Mouse (Mus musculus): ENCODE results near the gene Ccdc181.

DNA sequence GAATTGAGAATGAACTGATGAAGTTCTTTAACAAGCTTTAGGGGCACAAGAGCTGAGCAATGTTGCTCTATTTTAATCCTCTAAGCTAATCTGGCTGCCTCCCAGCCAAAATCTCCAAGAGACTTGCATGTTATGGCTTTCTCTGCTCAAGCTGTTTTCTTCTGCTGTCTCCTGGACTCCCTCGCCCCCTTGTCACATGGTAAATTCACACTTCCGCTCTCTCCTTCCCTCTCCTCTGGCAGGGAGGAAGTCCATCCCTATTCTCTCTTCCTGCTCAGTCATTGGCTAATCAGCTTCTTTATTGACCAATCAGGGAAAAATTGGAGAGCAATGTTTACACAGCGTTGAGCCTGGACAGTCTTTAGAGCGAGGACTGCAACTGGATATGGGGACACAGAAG, 60.5 kb downstream of the Ccdc181 start:
- TF ChIP-seq POLR2A (IDR thresholded peaks at IDR 0.05; ENCODE audit: low read depth, low read length) (no peak), CTCF (conservative IDR thresholded peaks at IDR 0.05 in 1 of 2, IDR thresholded peaks at IDR 0.05 in 1 of 2; ENCODE audit: low read depth in 2 of 2, low read length in 2 of 2) (no peak), MAFK (IDR thresholded peaks at IDR 0.05; ENCODE audit: insufficient replicate concordance, low read length) (no peak), MAX (IDR thresholded peaks at IDR 0.05; ENCODE audit: low read length) (no peak), CHD2 (IDR thresholded peaks at IDR 0.05; ENCODE audit: low read length) (no peak), SMC3 (IDR thresholded peaks at IDR 0.05; ENCODE audit: low read depth, low read length) (no peak), MEF2A (IDR thresholded peaks at IDR 0.05; ENCODE audit: borderline replicate concordance, low read depth, low read length) (no peak)

All from CH12.LX (cell line).